Mouse (Mus musculus): ENCODE measurements around the gene Hsf5. TPM values are rescaled to one million over a fixed set of nuclear protein-coding genes. Genes with fewer than 3 reads are reported as not detected.

The Hsf5 gene
- polyA plus RNA-seq, 1 experiment: 1.6 TPM

GRCm38 (mm10) chr11:87662822-87663221, 45.9 kb downstream of the Hsf5 start:
- Histone ChIP-seq H3K4me3 (ENCODE audit: low read depth, low read length) (peak overlapping the region; percentile 67), H3K27me3 (ENCODE audit: control insufficient read depth, insufficient read depth, low read length, poor library complexity, severe bottlenecking) (peaks cover 2% of the 10 kb centered on the region; the same call in 1 of the 2 replicates), H3K9ac (ENCODE audit: low read depth, poor library complexity, severe bottlenecking) (peak overlapping the region; percentile 46), H3K36me3 (ENCODE audit: control insufficient read depth, insufficient read depth, low read length, poor library complexity, severe bottlenecking) (no peaks in the 10 kb centered on the region), H3K4me1 (ENCODE audit: control insufficient read depth, insufficient read depth, low read length) (no peaks in the 10 kb centered on the region), H3K9me3 (replicated peaks; ENCODE audit: control insufficient read depth, insufficient read depth, low read length, poor library complexity, severe bottlenecking) (no peaks in the 10 kb centered on the region), H3K27ac (ENCODE audit: insufficient read depth, low read length) (no peak overlapping the region)
- no peak for TF ChIP-seq POLR2A (IDR thresholded peaks at IDR 0.05; ENCODE audit: insufficient read depth, low read length)
- TF ChIP-seq CTCF (IDR thresholded peaks at IDR 0.05; ENCODE audit: low read depth, low read length): no peak
- TF ChIP-seq EP300 (IDR thresholded peaks at IDR 0.05; ENCODE audit: insufficient read depth, low read depth, low read length): no peak

- no peaks in the 10 kb centered on the region for H3K4me1 ChIP-seq (ENCODE audit: control insufficient read depth, insufficient read depth, low read length)
- H3K9ac ChIP-seq (ENCODE audit: low read depth, poor library complexity, severe bottlenecking): no peak overlapping the region
- peaks cover 2% of the 10 kb centered on the region; the same call in 1 of the 2 replicates for H3K27me3 ChIP-seq (ENCODE audit: control insufficient read depth, insufficient read depth, low read length, poor library complexity, severe bottlenecking)
- no peaks in the 10 kb centered on the region for H3K9me3 ChIP-seq (replicated peaks; ENCODE audit: control insufficient read depth, insufficient read depth, low read length, poor library complexity, severe bottlenecking)
- H3K4me3 ChIP-seq (ENCODE audit: low read depth, low read length): no peak overlapping the region
- H3K27ac ChIP-seq (ENCODE audit: insufficient read depth, low read length): no peak overlapping the region
- TF ChIP-seq POLR2A (IDR thresholded peaks at IDR 0.05; ENCODE audit: insufficient read depth, low read length): no peak
- no peak for TF ChIP-seq EP300 (IDR thresholded peaks at IDR 0.05; ENCODE audit: insufficient read depth, low read depth, low read length)
- no peak for TF ChIP-seq CTCF (IDR thresholded peaks at IDR 0.05; ENCODE audit: low read depth, low read length)
- H3K36me3 ChIP-seq (ENCODE audit: control insufficient read depth, insufficient read depth, low read length, poor library complexity, severe bottlenecking): no peaks in the 10 kb centered on the region
These were observed 47.0 kb downstream of the Hsf5 start for GRCm38 (mm10) chr11:87663948-87664347.

DNA sequence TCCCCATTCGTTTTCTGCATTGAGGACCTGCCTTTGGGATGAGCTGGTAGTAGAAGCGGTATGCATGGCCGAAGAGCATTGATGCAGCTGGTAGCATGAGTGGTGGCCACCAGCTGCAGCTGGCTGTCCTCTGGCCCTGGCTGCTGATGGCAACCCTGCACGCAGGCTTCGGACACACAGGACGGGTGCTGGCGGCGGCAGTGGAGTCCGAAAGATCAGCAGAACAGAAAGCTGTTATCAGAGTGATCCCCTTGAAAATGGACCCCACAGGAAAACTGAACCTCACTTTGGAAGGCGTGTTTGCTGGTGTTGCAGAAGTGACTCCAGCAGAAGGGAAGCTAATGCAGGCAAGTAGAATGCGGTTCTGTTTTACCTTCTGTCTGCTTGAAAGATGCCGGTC, 47.6 kb downstream of the Hsf5 start:
- TF ChIP-seq EP300 (IDR thresholded peaks at IDR 0.05; ENCODE audit: insufficient read depth, low read depth, low read length) (no peak), CTCF (IDR thresholded peaks at IDR 0.05; ENCODE audit: low read depth, low read length) (no peak), POLR2A (IDR thresholded peaks at IDR 0.05; ENCODE audit: insufficient read depth, low read length) (no peak)
- 0 out of 2 replicates have a peak overlapping the region, but pooled peaks have one; percentile 16 for H3K4me3 ChIP-seq (ENCODE audit: low read depth, low read length)
- H3K27me3 ChIP-seq (ENCODE audit: control insufficient read depth, insufficient read depth, low read length, poor library complexity, severe bottlenecking): peaks cover 2% of the 10 kb centered on the region; the same call in 1 of the 2 replicates
- H3K9me3 ChIP-seq (replicated peaks; ENCODE audit: control insufficient read depth, insufficient read depth, low read length, poor library complexity, severe bottlenecking): no peaks in the 10 kb centered on the region
- no peaks in the 10 kb centered on the region for H3K36me3 ChIP-seq (ENCODE audit: control insufficient read depth, insufficient read depth, low read length, poor library complexity, severe bottlenecking)
- no peak overlapping the region for H3K27ac ChIP-seq (ENCODE audit: insufficient read depth, low read length)
- H3K4me1 ChIP-seq (ENCODE audit: control insufficient read depth, insufficient read depth, low read length): no peaks in the 10 kb centered on the region
- H3K9ac ChIP-seq (ENCODE audit: low read depth, poor library complexity, severe bottlenecking): no peak overlapping the region

DNA sequence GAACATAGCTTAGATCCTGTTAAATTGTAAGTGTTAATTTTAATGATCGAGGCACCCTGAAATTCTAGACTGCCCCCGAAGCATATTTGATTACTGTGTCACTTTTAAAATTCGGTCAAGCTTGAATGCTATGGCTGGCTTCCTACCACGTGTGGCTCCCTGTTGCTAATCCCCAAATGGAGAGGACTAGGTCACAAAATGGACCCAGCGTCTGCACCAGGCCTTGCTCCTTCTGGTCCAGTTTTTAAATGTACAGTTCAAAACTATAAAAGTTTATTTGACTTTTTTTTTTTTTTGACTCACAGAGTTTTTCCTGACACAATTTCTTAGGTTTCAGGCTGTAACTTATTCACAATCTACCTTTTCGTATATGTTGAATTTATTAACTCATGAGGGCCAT, 48.3 kb downstream of the Hsf5 start:
- TF ChIP-seq EP300 (IDR thresholded peaks at IDR 0.05; ENCODE audit: insufficient read depth, low read depth, low read length): no peak
- TF ChIP-seq POLR2A (IDR thresholded peaks at IDR 0.05; ENCODE audit: insufficient read depth, low read length): no peak
- TF ChIP-seq CTCF (IDR thresholded peaks at IDR 0.05; ENCODE audit: low read depth, low read length): no peak
- peaks cover 2% of the 10 kb centered on the region; the same call in 1 of the 2 replicates for H3K27me3 ChIP-seq (ENCODE audit: control insufficient read depth, insufficient read depth, low read length, poor library complexity, severe bottlenecking)
- H3K4me1 ChIP-seq (ENCODE audit: control insufficient read depth, insufficient read depth, low read length): no peaks in the 10 kb centered on the region
- H3K9ac ChIP-seq (ENCODE audit: low read depth, poor library complexity, severe bottlenecking): no peak overlapping the region
- no peak overlapping the region for H3K4me3 ChIP-seq (ENCODE audit: low read depth, low read length)
- no peak overlapping the region for H3K27ac ChIP-seq (ENCODE audit: insufficient read depth, low read length)
- H3K9me3 ChIP-seq (replicated peaks; ENCODE audit: control insufficient read depth, insufficient read depth, low read length, poor library complexity, severe bottlenecking): no peaks in the 10 kb centered on the region
- H3K36me3 ChIP-seq (ENCODE audit: control insufficient read depth, insufficient read depth, low read length, poor library complexity, severe bottlenecking): no peaks in the 10 kb centered on the region

DNA sequence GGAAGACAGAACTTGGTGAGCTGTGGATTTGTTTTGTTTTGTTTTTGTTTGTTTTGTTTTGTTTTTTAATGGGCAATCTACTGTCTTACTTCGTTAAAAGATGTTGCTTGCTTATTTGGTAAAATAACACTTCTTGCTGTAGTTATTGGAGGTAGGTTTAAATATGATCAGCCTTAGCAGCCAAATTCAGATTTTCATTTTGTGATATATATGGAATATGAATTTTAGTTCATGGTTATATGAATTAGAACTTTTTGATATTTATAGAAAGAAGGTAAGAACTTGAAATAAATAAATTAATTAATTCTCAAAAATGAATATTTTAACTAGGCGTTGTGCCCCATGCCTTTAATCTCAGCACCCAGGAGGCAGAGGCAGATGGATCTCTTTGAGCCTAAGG, 48.7 kb downstream of the Hsf5 start:
- Histone ChIP-seq H3K36me3 (ENCODE audit: control insufficient read depth, insufficient read depth, low read length, poor library complexity, severe bottlenecking) (no peaks in the 10 kb centered on the region), H3K27ac (ENCODE audit: insufficient read depth, low read length) (no peak overlapping the region), H3K27me3 (ENCODE audit: control insufficient read depth, insufficient read depth, low read length, poor library complexity, severe bottlenecking) (peaks cover 2% of the 10 kb centered on the region; the same call in 1 of the 2 replicates), H3K4me3 (ENCODE audit: low read depth, low read length) (no peak overlapping the region), H3K9ac (ENCODE audit: low read depth, poor library complexity, severe bottlenecking) (no peak overlapping the region), H3K4me1 (ENCODE audit: control insufficient read depth, insufficient read depth, low read length) (no peaks in the 10 kb centered on the region), H3K9me3 (replicated peaks; ENCODE audit: control insufficient read depth, insufficient read depth, low read length, poor library complexity, severe bottlenecking) (no peaks in the 10 kb centered on the region)
- TF ChIP-seq EP300 (IDR thresholded peaks at IDR 0.05; ENCODE audit: insufficient read depth, low read depth, low read length) (no peak), CTCF (IDR thresholded peaks at IDR 0.05; ENCODE audit: low read depth, low read length) (no peak), POLR2A (IDR thresholded peaks at IDR 0.05; ENCODE audit: insufficient read depth, low read length) (no peak)

DNA sequence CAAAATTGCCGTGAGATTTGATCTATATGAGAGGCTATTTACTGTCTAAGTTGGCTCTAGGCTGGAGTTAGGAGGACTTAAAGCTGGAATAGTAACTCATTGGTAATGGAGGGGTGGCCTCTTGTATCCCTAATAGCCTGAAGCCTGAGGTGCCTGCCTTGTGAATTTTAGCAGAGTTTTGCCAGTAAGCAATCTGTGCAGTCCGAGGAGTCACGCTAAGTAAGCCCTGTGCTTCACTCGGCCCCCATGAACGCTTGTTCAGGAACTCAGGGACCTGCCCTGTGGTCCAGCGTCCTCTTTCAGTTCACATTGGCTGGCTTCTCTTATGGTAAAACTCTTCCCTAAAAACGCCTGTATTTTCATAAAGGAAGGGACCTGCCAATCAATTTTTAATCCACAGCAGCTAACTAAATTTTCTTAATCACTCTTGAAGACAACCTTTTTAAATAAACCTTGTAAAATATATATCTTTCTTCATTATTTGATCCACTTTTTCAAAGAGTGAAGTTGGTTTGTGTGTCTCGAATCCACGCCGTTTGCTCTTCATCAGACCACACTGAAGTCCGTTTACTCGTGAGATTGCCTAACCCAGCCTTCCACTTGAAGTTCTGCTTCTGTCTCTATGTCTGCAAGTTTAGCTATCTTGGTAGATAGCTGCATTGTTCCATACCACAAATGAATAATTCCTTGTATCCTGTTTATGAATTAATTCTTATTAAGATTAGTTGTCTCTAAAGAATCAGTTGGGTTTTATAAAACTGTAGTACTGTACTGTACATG, 49.5 kb downstream of the Hsf5 start:
- no peak overlapping the region for H3K9ac ChIP-seq (ENCODE audit: low read depth, poor library complexity, severe bottlenecking)
- H3K27ac ChIP-seq (ENCODE audit: insufficient read depth, low read length): no peak overlapping the region
- TF ChIP-seq CTCF (IDR thresholded peaks at IDR 0.05; ENCODE audit: low read depth, low read length) (no peak), EP300 (IDR thresholded peaks at IDR 0.05; ENCODE audit: insufficient read depth, low read depth, low read length) (no peak), POLR2A (IDR thresholded peaks at IDR 0.05; ENCODE audit: insufficient read depth, low read length) (no peak)
- H3K4me1 ChIP-seq (ENCODE audit: control insufficient read depth, insufficient read depth, low read length): no peaks in the 10 kb centered on the region
- no peaks in the 10 kb centered on the region for H3K36me3 ChIP-seq (ENCODE audit: control insufficient read depth, insufficient read depth, low read length, poor library complexity, severe bottlenecking)
- H3K27me3 ChIP-seq (ENCODE audit: control insufficient read depth, insufficient read depth, low read length, poor library complexity, severe bottlenecking): peaks cover 2% of the 10 kb centered on the region; the same call in 1 of the 2 replicates
- H3K9me3 ChIP-seq (replicated peaks; ENCODE audit: control insufficient read depth, insufficient read depth, low read length, poor library complexity, severe bottlenecking): no peaks in the 10 kb centered on the region
- H3K4me3 ChIP-seq (ENCODE audit: low read depth, low read length): no peak overlapping the region
